Mouse (Mus musculus) lung, postnatal 0 days (tissue): ENCODE data around the gene Syn3. TPM values are rescaled to one million over a fixed set of nuclear protein-coding genes. Genes with fewer than 3 reads are reported as not detected.

Source experiments
- ATAC-seq: fragments of 200-750 bp; cut with Nextera tagmentation; 2 replicates; pipeline ENCODE4 v1.8.0; 2017; ENCODE audit warnings: moderate library complexity
- DNase-seq: peaks from one replicate; pipeline ENCODE4 v3.0.0-alpha.2; 2016; ENCODE audit warnings: low spot score
- H3K27ac ChIP-seq: fragments of 300-500 bp; sonication (generic); 2 replicates; pipeline ENCODE4 v1.5.1; 2014; ENCODE audit warnings: antibody characterized with exemption, mild to moderate bottlenecking, low read length, mixed read lengths
- H3K27me3 ChIP-seq: fragments of 300-500 bp; sonication (generic); replicated peaks from 2 replicates; pipeline ENCODE4 v1.6.1; 2014; ENCODE audit warnings: low read length, mixed read lengths; ENCODE audit not compliant: insufficient read depth
- H3K36me3 ChIP-seq: fragments of 300-500 bp; sonication (generic); 2 replicates; pipeline ENCODE4 v1.6.1; 2014; ENCODE audit warnings: low read length, mixed read lengths; ENCODE audit not compliant: insufficient read depth
- H3K4me1 ChIP-seq: fragments of 300-500 bp; sonication (generic); 2 replicates; pipeline ENCODE4 v1.6.1; 2014; ENCODE audit warnings: antibody characterized with exemption, low read depth, low read length, mixed read lengths; ENCODE audit not compliant: insufficient read depth
- H3K4me2 ChIP-seq: fragments of 300-500 bp; sonication (generic); replicated peaks from 2 replicates; pipeline ENCODE4 v1.6.1; 2014; ENCODE audit warnings: low read depth, mild to moderate bottlenecking, low read length, moderate library complexity, mixed read lengths
- H3K4me3 ChIP-seq: fragments of 300-500 bp; sonication (generic); 2 replicates; pipeline ENCODE4 v1.5.1; 2014; ENCODE audit warnings: low read depth, low read length
- H3K9ac ChIP-seq: fragments of 300-500 bp; sonication (generic); replicated peaks from 2 replicates; pipeline ENCODE4 v1.6.1; 2014; ENCODE audit warnings: low read depth, mild to moderate bottlenecking
- H3K9me3 ChIP-seq: fragments of 300-500 bp; sonication (generic); 2 replicates; pipeline ENCODE4 v1.6.1; 2016; ENCODE audit warnings: low read length, mixed read lengths
- CTCF ChIP-seq: IDR thresholded peaks from 2 replicates; pipeline ENCODE4 v1.5.1; 2016; ENCODE audit warnings: antibody characterized with exemption, mild to moderate bottlenecking
- EP300 ChIP-seq: IDR thresholded peaks from 2 replicates; pipeline ENCODE4 v1.6.1; 2016; ENCODE audit warnings: antibody characterized with exemption, mild to moderate bottlenecking, control low read depth
- WGBS: fragments of 180-500 bp; shearing (Covaris S2); extraction: QIAGEN DNeasy Blood & Tissue Kit; methylation state at CpG from one replicate; pipeline ENCODE4 v1.1.7; 2014; 5-methylcytosine and 5-hydroxymethylcytosine counted together
- polyA plus RNA-seq: library from polyadenylated mRNA; unstranded; fragments of >200 nt; fragmentation: Nextera tagmentation; extraction: Ambion mirVana; gene quantifications from 2 replicates; pipeline ENCODE4 v1.2.1, GENCODE M21; 2015

The Syn3 gene
- polyA plus RNA-seq, 1 experiment from 2014 or later: 0.72 TPM

GRCm38 (mm10) chr10:86495851-86496250 lies 2.8 kb downstream of the Syn3 start:
- no peak for ATAC-seq
- DNase-seq: no peak
- Histone ChIP-seq H3K27me3 (no peaks in the 10 kb centered on the region), H3K9me3 (no peaks in the 10 kb centered on the region), H3K36me3 (no peaks in the 10 kb centered on the region), H3K4me1 (no peaks in the 10 kb centered on the region), H3K27ac (no peak overlapping the region), H3K4me2 (no peak overlapping the region), H3K9ac (no peak overlapping the region), H3K4me3 (no peak overlapping the region)
- 88% methylated on average over 2 of the region's 2 CpGs for WGBS
- no peak for TF ChIP-seq EP300
- no peak for TF ChIP-seq CTCF

- WGBS: 75% methylated on average over 5 of the region's 5 CpGs
- DNase-seq (no peak), ATAC-seq (no peak)
- H3K4me2 ChIP-seq: no peak overlapping the region
- no peak overlapping the region for H3K27ac ChIP-seq
- no peaks in the 10 kb centered on the region for H3K4me1 ChIP-seq
- no peak for TF ChIP-seq EP300
- TF ChIP-seq CTCF: no peak
- H3K27me3 ChIP-seq: no peaks in the 10 kb centered on the region
- no peaks in the 10 kb centered on the region for H3K36me3 ChIP-seq
- no peaks in the 10 kb centered on the region for H3K9me3 ChIP-seq
- no peak overlapping the region for H3K9ac ChIP-seq
- no peak overlapping the region for H3K4me3 ChIP-seq
These were observed 5.6 kb downstream of the Syn3 start for GRCm38 (mm10) chr10:86493140-86493539.

- Histone ChIP-seq H3K9me3 (no peaks in the 10 kb centered on the region), H3K4me3 (no peak overlapping the region), H3K4me2 (no peak overlapping the region), H3K9ac (no peak overlapping the region), H3K27ac (no peak overlapping the region), H3K36me3 (no peaks in the 10 kb centered on the region), H3K27me3 (no peaks in the 10 kb centered on the region), H3K4me1 (no peaks in the 10 kb centered on the region)
- 48% methylated on average over 2 of the region's 2 CpGs for WGBS
- TF ChIP-seq EP300: no peak
- no peak for TF ChIP-seq CTCF
- ATAC-seq (no peak), DNase-seq (no peak)
These were observed 6.4 kb downstream of the Syn3 start for GRCm38 (mm10) chr10:86492089-86492907.

- DNase-seq (no peak), ATAC-seq (no peak)
- Histone ChIP-seq H3K4me1 (no peaks in the 10 kb centered on the region), H3K4me3 (no peak overlapping the region), H3K36me3 (no peaks in the 10 kb centered on the region), H3K9ac (no peak overlapping the region), H3K9me3 (no peaks in the 10 kb centered on the region), H3K27me3 (no peaks in the 10 kb centered on the region), H3K4me2 (no peak overlapping the region), H3K27ac (no peak overlapping the region)
- 21% methylated on average over 3 of the region's 3 CpGs for WGBS
- no peak for TF ChIP-seq CTCF
- no peak for TF ChIP-seq EP300
These were observed 7.2 kb downstream of the Syn3 start for GRCm38 (mm10) chr10:86491316-86492088.

- Histone ChIP-seq H3K4me3 (no peak overlapping the region), H3K4me1 (no peaks in the 10 kb centered on the region), H3K9ac (no peak overlapping the region), H3K36me3 (no peaks in the 10 kb centered on the region), H3K27ac (no peak overlapping the region), H3K27me3 (no peaks in the 10 kb centered on the region), H3K4me2 (no peak overlapping the region), H3K9me3 (no peaks in the 10 kb centered on the region)
- no peak for DNase-seq
- no peak for TF ChIP-seq EP300
- TF ChIP-seq CTCF: no peak
- WGBS: 65% methylated on average over 5 of the region's 5 CpGs
- ATAC-seq: no peak
These were observed 10.2 kb downstream of the Syn3 start for GRCm38 (mm10) chr10:86488544-86488943.

- no peaks in the 10 kb centered on the region for H3K4me1 ChIP-seq
- H3K4me2 ChIP-seq: no peak overlapping the region
- H3K4me3 ChIP-seq: no peak overlapping the region
- no peaks in the 10 kb centered on the region for H3K36me3 ChIP-seq
- H3K27me3 ChIP-seq: no peaks in the 10 kb centered on the region
- DNase-seq: no peak
- H3K9ac ChIP-seq: no peak overlapping the region
- WGBS: 76% methylated on average over 4 of the region's 4 CpGs
- ATAC-seq: no peak
- H3K27ac ChIP-seq: no peak overlapping the region
- TF ChIP-seq CTCF: no peak
- no peak for TF ChIP-seq EP300
- no peaks in the 10 kb centered on the region for H3K9me3 ChIP-seq
These were observed 12.7 kb downstream of the Syn3 start for GRCm38 (mm10) chr10:86485971-86486370.
